Mouse (Mus musculus) mature B cell (primary cell): Measurements from ENCODE around the gene Stat4.
"Not testable (repeated sequence)": the region's sequence is repeated elsewhere in the genome, so short reads cannot be mapped to it uniquely, and the experiment has no call there.

Experiments
- in situ Hi-C: fragments of 300-500 bp; cut with MboI; formaldehyde crosslinking; loops from 2 replicates; pipeline ENCODE4 v1.14.3; 2019

The Stat4 gene

DNA sequence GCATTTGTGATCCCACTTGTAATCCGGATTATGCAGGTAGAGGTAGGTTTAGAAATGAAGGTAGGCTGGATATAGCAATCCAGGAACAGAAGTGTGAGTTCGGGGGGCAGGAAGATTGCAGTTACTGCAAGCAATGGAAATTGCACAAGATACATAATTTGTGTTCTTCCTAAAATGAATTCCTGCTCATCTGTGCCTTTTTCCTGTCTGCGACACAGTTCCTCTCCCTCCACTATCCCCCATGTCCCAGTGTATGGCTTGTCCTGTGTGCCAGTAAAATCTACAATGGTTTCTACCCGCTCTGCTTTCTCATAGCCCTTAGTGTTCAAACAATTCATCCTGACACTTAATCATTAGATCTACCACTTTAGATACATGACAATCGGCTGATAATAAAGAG, 41.7 kb downstream of the Stat4 start:
- in situ Hi-C loops: no loop called here

DNA sequence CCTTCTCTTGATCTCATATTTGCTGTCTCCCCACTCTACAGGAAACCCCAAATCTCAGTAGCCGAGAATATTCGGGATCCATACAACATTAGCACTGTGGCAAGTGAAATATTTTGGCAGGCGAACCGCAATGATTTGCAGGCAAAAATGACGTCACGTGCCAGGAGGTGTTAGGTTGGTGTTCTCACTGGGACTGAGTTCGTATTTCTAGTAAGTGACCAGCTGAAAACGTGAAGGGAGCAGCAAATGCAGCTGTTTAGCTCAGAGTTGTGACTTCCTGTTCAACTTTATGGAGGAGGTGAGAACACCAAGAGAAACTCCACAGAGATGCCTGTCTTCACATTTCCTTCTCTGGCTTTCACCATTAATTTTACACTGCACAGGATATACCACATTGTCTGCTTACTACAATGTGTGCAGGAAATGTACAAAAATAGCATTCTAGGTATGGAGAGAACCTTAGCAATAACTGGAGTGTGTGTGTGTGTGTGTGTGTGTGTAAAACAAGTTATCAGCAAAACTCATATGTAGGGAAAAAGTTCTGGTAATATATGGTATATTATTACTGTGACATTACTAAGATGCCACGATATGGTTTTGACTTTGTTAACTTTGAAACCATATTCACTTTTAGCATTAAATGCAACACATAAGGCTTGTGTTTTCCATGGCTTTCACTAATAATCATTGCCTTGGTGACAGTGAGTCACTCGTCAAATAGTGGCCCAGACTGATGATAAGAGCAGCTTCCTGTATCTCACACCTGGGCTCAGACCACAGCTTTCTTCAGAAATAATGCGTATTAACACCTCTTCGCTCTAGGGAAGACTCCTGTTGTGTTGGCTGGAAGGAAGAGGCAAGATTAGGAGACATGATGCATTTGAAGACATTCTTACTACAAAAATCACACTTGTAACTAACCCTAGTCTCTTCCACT, 48.1 kb downstream of the Stat4 start:
- in situ Hi-C loops: no loop called here

- in situ Hi-C loops: no loop called here
Measured at GRCm38 (mm10) chr1:52039151-52039550, 52.2 kb downstream of the Stat4 start.

GRCm38 (mm10) chr1:52039626-52040025, 52.7 kb downstream of the Stat4 start:
- in situ Hi-C loops: no loop called here

DNA sequence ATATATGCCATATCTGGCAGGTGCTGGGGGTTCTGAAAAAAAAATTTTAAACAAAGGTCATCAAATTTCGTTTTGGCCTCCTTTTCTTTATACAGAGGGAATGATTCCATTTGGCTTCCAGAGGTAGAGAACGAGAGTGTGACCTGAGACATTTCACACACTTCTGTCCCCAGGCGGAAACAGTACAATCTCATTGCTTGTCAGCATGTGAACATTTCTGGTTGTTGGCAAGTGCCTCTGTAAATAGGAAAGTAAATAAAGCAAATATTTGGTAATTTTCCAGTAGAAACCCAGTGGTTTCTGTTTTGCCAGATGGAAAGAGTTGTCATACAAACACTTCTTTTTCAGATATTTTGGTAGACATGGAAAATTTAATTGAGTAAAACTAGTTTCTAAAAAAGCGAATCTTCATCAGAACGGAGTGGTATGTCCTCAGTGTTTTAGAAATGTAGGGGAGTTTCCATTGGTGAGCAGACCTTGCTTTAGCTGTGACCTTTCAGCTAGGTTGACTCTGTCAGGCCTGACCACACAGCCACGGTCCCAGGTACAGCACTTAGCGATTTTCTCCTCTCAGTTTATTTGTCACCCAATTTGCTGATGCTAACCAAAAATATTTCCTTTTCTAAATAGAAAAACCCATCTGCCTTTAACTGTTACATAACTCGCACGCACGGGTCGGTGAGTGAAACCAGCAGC, 53.6 kb downstream of the Stat4 start:
- in situ Hi-C loops: no loop called here

GRCm38 (mm10) chr1:52043191-52043590, 56.2 kb downstream of the Stat4 start:
- in situ Hi-C loops: no loop called here

GRCm38 (mm10) chr1:52046891-52047290, 59.9 kb downstream of the Stat4 start:
- in situ Hi-C loops: not testable (repeated sequence)

- in situ Hi-C loops: no loop called here
Measured at GRCm38 (mm10) chr1:52048711-52049110, 61.8 kb downstream of the Stat4 start.

- in situ Hi-C loops: no loop called here
Measured at GRCm38 (mm10) chr1:52049827-52050226, 62.9 kb downstream of the Stat4 start.

GRCm38 (mm10) chr1:52051542-52051941, 64.6 kb downstream of the Stat4 start:
- in situ Hi-C loops: no loop called here

DNA sequence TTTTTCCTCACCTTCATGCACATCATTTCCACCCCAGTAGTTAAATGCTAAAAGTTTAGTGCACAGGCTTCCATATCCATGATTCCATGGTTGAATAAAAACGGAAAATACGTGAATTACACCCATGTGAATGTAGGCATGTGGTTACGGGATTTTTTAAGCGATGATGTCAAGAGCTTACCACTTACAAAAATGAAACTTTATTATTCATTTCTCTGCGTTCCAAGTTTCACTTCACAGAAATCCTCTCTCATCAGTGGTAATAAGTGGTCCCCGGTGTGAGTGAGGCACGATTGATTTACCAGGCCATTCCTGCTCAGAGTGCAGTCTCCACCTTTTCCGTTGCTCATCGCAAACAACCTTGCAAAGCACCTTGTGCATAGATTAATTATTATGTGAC, 66.0 kb downstream of the Stat4 start:
- in situ Hi-C loops: no loop called here

DNA sequence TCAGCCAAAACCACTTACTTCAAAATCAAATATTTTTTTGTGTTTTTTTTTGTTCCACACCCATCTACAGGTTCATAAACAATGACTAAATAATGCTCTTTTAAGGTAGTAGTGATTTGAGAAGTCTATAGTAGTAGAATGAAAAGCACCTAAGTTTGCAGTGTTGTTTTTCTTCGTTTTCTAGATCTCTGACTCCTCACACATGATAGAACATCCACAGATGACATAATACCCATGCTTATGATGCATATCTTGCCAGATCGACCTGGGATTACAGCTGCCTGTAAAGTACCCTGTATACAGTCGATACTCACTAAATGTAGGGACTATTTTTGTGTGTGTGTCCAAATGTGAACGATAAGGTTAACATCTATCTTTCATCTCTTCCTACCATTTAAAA, 69.0 kb downstream of the Stat4 start:
- in situ Hi-C loops: no loop called here

GRCm38 (mm10) chr1:52057153-52057552, 70.2 kb downstream of the Stat4 start:
- in situ Hi-C loops: no loop called here

GRCm38 (mm10) chr1:52066276-52066675, 79.3 kb downstream of the Stat4 start:
- in situ Hi-C loops: no loop called here

DNA sequence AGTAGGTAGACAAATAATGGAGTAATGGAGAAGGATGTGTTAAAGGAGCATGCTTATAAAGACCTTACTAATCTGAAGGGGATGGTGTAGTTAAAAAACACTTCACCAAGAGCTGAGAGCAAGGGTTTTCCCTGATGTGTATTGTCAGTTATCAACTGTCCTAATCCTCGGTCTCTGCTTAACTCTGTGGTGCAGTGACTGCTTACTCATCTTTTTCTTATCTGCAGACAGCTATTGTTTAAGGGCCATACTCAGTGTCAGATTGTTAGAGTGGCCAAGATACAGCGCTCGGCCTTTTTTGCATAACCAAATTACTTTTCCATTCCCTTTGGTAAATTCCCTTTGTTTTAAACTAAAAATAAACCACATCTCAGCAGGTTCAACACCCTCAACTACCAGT, 79.7 kb downstream of the Stat4 start:
- in situ Hi-C loops: no loop called here

GRCm38 (mm10) chr1:52079724-52080367, 92.9 kb downstream of the Stat4 start:
- in situ Hi-C loops: no loop called here

GRCm38 (mm10) chr1:52080375-52080774, 93.4 kb downstream of the Stat4 start:
- in situ Hi-C loops: no loop called here

GRCm38 (mm10) chr1:52086236-52086635, 99.3 kb downstream of the Stat4 start:
- in situ Hi-C loops: no loop called here

- in situ Hi-C loops: no loop called here
Measured at GRCm38 (mm10) chr1:52087128-52087527, 100.2 kb downstream of the Stat4 start.

GRCm38 (mm10) chr1:52088634-52089033, 101.7 kb downstream of the Stat4 start:
- in situ Hi-C loops: no loop called here

DNA sequence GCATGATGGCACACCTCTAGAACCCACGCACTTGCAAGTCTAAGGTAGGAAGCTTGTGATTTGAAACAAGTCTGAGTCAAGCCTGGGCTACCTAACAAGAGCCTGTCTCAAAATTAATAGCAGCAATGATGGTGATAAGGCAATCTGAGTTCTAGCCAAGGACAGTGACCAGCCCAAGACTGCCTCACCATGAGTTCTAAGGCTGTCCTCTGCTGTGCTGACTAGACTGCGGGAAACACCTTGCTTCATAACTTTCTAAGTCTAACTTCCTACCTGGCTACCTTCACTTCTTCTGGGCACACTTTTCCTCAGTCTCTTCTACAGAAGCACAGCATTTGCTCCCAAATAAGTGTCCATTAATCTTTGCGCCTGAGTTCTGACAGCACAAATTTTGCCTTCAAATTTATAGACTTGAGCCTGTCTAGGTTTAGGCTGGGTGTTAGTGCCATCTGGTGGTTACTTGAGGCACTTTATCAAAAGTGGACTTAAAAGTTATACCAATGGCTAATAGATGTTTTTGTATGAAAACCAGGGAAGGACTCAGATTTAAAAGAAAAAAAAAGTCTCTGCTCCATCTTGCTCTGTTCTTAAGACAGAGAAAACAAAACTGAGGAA, 111.8 kb downstream of the Stat4 start:
- in situ Hi-C loops: loop anchor here (5.0 to 10.0 kb wide), 2 partner anchors 91 to 454 kb away; no protein-coding TSS in a partner anchor

DNA sequence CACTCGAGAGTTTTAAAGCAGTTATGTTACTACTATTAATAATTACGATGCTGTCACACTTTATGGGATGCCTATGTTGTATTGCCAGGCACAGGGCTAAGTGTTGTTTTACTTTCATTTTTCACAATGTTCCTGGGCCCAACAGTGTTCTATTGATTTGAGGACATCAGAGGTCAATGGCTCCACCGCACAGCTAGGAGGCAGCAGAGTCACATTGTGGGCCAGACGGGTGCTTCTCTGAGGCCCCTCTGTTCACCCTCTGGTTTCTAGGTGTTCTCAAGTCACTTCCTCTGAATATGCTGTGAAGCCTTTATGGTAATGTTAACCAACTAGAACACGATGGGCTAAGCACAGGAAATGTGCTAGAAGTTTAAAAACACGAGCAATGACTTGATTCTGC, 113.5 kb downstream of the Stat4 start:
- in situ Hi-C loops: no loop called here
